Mouse (Mus musculus): ENCODE measurements around the gene Gripap1.

The Gripap1 gene

DNA sequence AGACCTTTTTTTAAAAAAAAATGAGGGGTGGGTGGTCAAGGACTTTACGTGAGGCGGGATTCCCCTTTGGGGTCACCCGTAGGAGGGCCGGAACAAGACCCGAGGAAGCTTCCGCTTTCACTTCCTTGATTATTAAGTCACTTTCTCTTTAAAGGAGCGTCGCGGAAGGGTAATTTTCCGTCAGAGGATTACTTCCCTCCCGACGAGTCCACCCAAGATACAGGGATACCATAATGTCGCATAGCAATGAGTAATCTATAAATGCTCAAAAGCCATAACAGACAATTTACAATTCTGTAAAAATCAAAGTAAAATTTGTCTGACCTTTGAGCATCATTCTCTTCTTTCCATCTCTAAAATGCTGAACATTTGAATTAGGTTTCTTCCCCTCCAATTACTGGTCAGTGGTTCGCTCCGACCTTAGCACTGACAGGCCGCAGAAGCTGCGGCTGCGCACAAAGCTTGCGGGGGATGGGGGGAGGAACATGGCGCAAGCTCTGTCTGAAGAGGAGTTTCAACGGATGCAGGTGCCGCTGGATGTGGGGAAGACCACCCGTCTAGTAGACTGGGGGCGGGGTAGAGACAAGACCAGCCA lies at the start of gene Gripap1:
Gene Gripap1, plus strand, starts transcription at position 224 of the 595 bp plus-strand sequence.
- DNase-seq: peak; percentile 67 to 77

DNA sequence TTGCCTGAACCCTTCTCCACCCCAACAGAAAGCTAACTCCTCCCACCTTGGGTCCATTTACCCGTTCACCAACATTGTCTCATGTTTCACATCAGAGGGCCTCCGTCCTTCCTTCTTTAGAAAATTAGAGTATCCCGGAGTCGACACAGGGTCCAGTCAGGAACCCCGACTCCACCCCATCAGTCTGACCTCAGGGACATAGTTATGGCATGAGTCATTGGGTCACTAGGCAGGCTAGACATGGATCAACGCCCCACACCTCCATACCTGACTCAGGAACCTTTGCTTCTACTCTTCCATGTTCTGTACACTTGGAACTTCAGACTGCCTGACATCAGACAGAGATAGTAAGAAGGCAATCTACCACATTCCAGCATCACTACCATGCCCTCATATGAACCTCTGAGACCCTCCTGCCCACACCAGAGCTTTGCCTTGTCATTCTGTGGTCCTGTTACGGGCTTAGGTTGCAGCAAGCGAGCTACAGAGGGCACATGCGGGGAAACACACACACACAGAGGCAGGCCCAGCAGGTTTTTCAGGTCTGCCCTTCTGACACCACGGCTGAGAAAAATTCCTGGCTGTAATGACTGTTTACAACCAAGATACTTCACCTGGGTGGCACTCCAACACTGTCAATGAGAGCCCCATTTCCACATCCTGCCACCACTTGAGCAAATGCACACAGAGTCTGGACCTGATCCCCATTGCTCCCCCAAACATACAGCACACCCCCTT lies 49.3 kb upstream of the Gripap1 start:
- peak; percentile 26 to 35 for DNase-seq

DNA sequence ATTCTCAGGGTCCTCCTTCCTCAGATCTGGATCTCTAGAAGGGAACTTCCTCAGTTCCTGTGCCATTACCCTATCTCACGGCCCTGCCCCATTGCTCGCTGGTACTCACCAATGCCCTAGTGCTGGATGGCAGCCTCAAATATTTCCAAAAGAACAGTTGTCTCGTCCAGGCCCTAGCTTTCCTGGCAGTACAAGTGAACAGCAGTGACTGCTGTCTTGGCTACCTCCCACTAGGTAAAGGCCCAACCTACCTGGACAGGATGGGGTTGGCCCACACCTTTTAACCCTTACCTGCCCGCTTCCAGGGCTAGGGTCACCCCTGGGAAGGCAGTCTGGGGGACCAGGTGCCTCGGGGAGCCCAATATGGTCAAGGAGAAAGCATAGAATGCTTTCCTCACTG lies 48.5 kb upstream of the Gripap1 start:
- no peak for DNase-seq

DNA sequence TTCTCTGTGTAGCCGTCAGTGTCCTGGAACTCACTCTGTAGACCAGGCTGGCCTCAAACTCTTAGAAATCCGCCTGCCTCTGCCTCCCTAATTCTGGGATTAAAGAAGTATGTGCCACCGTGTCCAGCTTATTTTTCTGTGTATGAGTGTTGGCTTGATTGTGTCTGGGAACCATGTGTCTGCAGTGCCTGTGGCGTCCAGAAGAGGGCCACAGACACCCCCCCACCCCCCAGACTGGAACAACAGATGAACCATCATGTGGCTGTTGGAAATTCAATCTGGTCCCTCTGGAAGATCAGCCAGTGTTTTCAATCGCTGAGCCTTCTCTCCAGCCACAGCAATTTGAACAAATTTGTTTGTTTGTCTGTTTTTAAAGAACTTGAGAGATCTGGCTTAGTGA lies 46.1 kb upstream of the Gripap1 start:
- no peak for DNase-seq

GRCm38 (mm10) chrX:7744940-7745339 lies 44.6 kb upstream of the Gripap1 start:
- no peak for DNase-seq

GRCm38 (mm10) chrX:7745429-7745828 lies 44.1 kb upstream of the Gripap1 start:
- DNase-seq: no peak

- peak; percentile 70 to 74 for DNase-seq
Measured at GRCm38 (mm10) chrX:7750432-7751116, 39.0 kb upstream of the Gripap1 start, which contains the start of gene Ccdc120. Gene Ccdc120 (minus strand): TSS chrX:7750905.

- peak in 1 of 2 experiments; percentile 25 for DNase-seq
Measured at GRCm38 (mm10) chrX:7753627-7754026, 35.9 kb upstream of the Gripap1 start.

DNA sequence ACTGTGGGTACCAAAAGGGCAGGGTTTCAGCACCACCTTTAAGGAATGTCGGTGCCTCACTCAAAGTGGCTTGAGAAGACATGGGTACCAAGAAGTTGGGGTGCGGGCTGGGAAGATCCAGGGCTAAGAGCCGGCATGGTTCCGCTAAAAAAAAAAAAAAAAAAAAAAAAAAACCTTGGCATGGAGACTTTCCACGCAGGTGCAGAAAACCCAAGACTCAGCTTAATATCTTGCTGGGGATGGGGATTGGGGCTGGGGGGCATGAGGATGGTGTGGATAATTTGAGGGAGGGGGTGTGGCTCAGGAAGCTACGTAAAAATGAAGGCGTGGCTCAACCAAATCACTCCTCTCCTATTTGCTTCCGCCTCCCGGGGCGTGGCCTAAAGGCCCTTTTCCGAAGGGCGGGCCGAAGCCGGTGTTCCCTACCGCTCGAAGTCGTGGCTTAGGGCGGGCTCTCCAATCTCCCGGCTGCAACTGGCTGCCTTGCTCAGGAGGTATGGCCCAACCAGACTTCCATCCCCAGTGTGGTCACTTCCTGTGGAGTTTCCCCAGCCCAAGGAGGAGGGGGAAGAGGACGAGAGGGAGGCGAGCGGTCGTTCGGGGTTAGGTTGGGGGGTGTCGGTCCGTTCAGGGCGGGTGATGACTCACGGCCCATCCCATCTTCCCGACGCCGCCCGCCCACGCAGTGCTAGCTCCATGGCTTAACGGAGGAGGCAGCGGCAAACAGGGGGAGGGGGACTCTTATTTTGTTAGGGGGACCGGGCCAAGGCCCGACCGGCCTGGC lies 27.2 kb upstream of the Gripap1 start, which contains the start of gene Tfe3:
Gene Tfe3, plus strand, starts transcription at position 424 of the 784 bp plus-strand sequence.
- DNase-seq: peak; percentile 94 to 96

DNA sequence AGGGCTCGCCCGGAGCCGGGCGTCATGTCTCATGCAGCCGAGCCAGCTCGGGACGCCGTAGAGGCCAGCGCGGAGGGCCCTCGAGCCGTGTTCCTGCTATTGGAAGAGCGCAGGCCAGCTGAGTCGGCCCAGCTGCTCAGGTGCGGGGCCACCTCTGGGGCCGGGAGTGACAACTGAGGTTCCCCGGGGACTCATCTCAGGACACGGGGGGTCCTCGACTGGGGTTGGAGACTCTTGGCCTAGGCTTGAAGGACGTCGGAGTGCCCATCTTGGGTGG lies 26.7 kb upstream of the Gripap1 start:
- DNase-seq: no peak

GRCm38 (mm10) chrX:7763631-7764393 lies 25.8 kb upstream of the Gripap1 start:
- DNase-seq: peak; percentile 11 to 18

GRCm38 (mm10) chrX:7764657-7765280 lies 24.8 kb upstream of the Gripap1 start:
- DNase-seq: no peak

- no peak for DNase-seq
Measured at GRCm38 (mm10) chrX:7765281-7765670, 24.3 kb upstream of the Gripap1 start.

GRCm38 (mm10) chrX:7765764-7766163 lies 23.8 kb upstream of the Gripap1 start:
- peak in 1 of 2 experiments; percentile 33 for DNase-seq

DNA sequence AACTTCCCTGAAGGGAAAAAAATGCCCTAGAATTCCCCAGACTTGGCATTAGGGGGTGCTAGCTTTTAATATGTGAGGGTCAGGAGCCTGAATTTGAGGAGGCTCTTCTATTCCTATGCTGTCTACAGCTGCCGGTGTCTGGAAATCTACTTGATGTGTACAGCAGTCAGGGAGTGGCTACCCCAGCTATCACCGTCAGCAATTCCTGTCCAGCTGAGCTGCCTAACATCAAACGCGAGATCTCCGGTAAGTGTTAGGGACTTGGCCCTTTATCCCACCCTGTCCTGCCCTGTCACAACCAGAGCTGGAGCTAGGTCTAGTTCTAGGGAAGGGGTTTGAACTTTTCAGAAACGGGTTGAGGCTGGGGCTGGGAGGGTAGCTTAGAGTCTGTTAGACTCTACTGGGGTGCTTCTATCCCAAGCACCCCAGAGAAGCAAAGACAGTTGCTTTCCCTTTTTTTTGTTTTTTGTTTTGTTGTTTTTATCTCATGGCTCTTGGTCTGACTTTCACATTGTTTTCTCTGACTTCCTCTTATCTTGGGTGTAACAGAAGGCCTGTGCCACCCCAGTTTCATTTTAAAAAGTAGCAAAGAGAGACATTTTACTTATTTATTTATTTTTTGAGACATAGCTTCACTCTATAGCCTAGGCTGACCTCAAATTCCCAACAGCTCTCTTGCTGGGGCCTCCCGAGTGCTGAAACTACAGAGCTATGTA lies 20.1 kb upstream of the Gripap1 start:
- no peak for DNase-seq

DNA sequence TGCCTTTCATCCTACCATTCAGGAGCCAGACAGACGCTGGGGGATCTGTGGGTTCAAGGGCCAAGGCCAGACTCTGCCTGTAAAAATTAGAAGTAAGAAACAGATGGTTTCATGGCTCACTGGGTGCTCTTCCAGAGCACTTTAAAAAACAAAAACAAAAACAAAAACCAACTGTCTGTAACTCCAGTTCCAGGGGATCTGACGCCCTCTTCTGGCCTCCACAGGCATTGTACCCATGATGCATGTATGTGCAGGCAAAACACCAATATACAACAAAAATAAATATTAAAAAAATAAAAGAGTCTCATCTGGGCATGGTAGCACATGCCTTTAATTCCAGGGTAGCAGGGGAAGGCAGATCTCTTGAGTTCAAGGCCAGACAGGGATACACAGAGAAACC lies 16.8 kb upstream of the Gripap1 start:
- no peak for DNase-seq

DNA sequence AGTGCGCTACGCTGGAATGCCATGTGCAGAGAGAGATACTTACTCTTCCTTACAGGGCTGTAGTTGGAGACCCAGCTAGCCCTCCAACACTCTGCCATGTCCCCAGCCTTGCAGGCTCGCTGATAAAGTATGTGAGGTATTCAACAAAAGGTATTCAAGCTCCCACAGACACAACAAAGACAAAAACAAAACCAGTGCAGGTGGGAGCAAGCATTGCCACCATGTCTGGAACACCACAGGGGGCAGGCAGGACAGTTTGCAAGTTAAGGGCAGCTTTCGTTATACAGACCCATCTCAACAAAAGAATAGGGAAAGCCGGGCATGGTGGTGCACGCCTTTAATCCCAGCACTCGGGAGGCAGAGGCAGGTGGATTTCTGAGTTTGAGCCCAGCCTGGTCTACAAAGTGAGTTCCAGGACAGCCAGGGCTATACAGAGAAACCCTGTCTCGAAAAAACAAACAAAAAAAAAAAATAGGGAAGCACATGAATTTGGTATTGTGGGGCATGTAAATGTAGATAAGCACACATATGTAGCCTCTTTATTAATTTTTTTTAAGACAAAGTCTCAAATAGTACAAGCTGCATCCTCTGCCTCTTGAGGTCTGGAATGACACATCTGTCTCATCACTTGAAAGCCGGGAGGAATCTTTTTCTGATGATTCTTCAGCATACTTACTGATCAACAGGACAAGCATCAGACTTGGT lies 13.9 kb upstream of the Gripap1 start:
- DNase-seq: no peak

DNA sequence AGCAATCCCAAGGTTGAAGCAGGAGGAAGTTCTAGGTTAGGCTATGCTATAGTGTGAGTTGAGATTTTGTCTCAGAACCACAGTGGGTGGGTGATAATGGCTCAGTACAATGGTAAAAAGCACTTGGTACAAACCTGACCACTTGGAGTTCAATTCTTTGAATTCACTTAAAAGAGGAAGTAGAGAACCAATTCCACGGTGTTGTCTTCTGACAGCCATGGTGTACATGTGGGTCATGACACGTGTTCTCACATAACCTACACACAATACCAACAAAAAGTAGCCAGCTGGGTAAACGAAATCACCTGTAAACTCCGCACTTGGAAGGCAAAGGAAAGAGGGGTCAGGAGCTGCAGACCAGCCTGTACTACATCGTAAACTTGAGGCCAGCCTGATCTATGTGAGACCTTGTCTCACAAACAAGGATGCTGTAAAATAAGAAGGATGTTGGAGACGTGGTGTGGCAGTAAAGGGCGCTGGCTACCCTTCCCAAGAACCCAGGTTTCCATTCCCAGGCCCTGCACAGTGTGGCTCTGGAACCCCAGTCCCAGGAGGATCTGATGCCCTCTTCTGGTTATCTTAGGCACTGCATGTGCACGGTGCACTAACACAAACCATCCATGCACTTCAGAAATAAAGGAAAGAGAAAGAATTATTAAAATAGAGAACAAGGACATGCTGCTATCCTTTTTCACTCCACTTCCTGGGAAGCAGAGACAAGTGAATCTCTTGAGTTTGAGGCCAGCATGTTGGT lies 13.1 kb upstream of the Gripap1 start:
- DNase-seq: peak in 1 of 2 experiments; percentile 55

- DNase-seq: no peak
Measured at GRCm38 (mm10) chrX:7778450-7779244, 10.9 kb upstream of the Gripap1 start.

Measured in kidney, adult 8-10 months (tissue).